Mouse (Mus musculus) embryonic fibroblast, embryonic 13.5 days (primary cell): ENCODE measurements around the gene Gcn1l1.

Experiments used
- CTCF ChIP-seq: IDR thresholded peaks from 2 replicates; pipeline ENCODE4 v1.5.1; 2011; ENCODE audit warnings: mild to moderate bottlenecking, control low read depth, low read length, moderate library complexity, borderline replicate concordance; ENCODE audit not compliant: insufficient read depth
- POLR2A ChIP-seq: IDR thresholded peaks from 2 replicates; pipeline ENCODE4 v1.6.1; 2011; ENCODE audit warnings: low read depth, mild to moderate bottlenecking, control low read depth, low read length, moderate library complexity

DNA sequence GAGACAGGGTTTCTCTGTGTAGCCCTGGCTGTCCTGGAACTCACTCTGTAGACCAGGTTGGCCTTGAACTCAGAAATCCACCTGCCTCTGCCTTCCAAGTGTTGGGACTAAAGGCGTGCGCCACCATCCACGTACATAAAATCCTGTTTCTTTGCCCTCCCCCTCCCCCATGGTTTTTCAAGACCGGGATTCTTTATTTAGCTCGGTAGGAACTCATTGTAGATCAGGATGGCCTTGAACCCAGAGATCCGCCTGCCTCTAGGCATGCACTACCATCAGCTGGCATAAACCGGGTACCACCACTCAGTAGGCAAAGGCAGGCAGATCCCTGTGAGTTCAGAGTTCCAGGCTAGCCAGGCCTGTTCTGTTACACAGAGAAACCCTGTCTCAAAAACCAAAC lies 48.1 kb upstream of the Gcn1l1 start:
- no peak for TF ChIP-seq CTCF
- no peak for TF ChIP-seq POLR2A
